Comparison of ENCODE assay signal across 8 mouse cellular contexts in genomic region chr8:45999784-46000705, GRCm38 (mm10). TPM values are rescaled to one million over a fixed set of nuclear protein-coding genes. Genes with fewer than 3 reads are reported as not detected.
A peak's percentile ranks its signal among the peaks of the same experiment; 100 is the strongest.
DNase-seq lines count a peak whose midpoint lies in the region; ATAC-seq and TF ChIP-seq lines count a peak whose summit lies in the region.

No protein-coding gene starts in this region.

- H3K4me2 ChIP-seq in forebrain, postnatal 0 days (ENCODE audit: low read depth): peak overlapping the region; percentile 69
- peak overlapping the region; percentile 87 for H3K4me2 ChIP-seq in lung, embryonic 16.5 days (ENCODE audit: low read depth, low read length)

- TF ChIP-seq POLR2A in MEL (IDR thresholded peaks at IDR 0.05; ENCODE audit: control insufficient read depth in 1 of 2, insufficient read depth in 1 of 2, low read depth in 1 of 2, low read length in 2 of 2, poor library complexity in 1 of 2): peak; percentile 75 to 80
- TF ChIP-seq POLR2A in cerebellum, adult 2 months (IDR thresholded peaks at IDR 0.05; ENCODE audit: borderline replicate concordance, insufficient read depth, low read length): peak; percentile 100

- 1% methylated on average over 55 of the region's 55 CpGs for WGBS in cerebellum, adult 2 months
- 2% methylated on average over 53 of the region's 55 CpGs for WGBS in forebrain, postnatal 0 days
- 4% methylated on average over 53 of the region's 55 CpGs for WGBS in lung, embryonic 16.5 days

- H3K4me3 ChIP-seq in MEL (ENCODE audit: control insufficient read depth in 1 of 2, insufficient read depth in 1 of 2, low read depth in 2 of 2, low read length in 2 of 2): peak overlapping the region; percentile 71 to 86
- H3K4me3 ChIP-seq in cerebellum, adult 2 months (replicated peaks; ENCODE audit: insufficient read depth, low read depth, low read length): peak overlapping the region; percentile 71
- H3K4me3 ChIP-seq in forebrain, postnatal 0 days (ENCODE audit: low read depth, low read length): peak overlapping the region; percentile 54
- peak overlapping the region; percentile 66 for H3K4me3 ChIP-seq in lung, embryonic 16.5 days (ENCODE audit: low read length)

- TF ChIP-seq RAD21 in MEL (IDR thresholded peaks at IDR 0.05; ENCODE audit: low read depth, low read length): no peak

- peak in 1 of 2 experiments; percentile 45; a peak in 1 of 4 replicates for TF ChIP-seq EP300 in MEL (IDR thresholded peaks at IDR 0.05; ENCODE audit: low read depth in 1 of 2, low read length in 2 of 2)

- H3K27ac ChIP-seq in MEL (ENCODE audit: control insufficient read depth, low read depth, low read length): peak overlapping the region; percentile 74
- H3K27ac ChIP-seq in cerebellum, adult 2 months (ENCODE audit: insufficient read depth, low read length): peak overlapping the region; percentile 92
- peak overlapping the region; percentile 97 for H3K27ac ChIP-seq in forebrain, postnatal 0 days (ENCODE audit: low read depth, low read length)
- H3K27ac ChIP-seq in lung, embryonic 16.5 days (ENCODE audit: low read length): peak overlapping the region; percentile 96

- TF ChIP-seq CTCF in MEL (IDR thresholded peaks at IDR 0.05 in 2 of 3, conservative IDR thresholded peaks at IDR 0.05 in 1 of 3; ENCODE audit: control insufficient read depth in 1 of 3, insufficient read depth in 1 of 3, low read depth in 2 of 3, low read length in 3 of 3, poor library complexity in 1 of 3, severe bottlenecking in 1 of 3): no peak
- no peak for TF ChIP-seq CTCF in cerebellum, adult 2 months (IDR thresholded peaks at IDR 0.05; ENCODE audit: borderline replicate concordance, insufficient read depth, low read depth, low read length)
- TF ChIP-seq CTCF in forebrain, postnatal 0 days (IDR thresholded peaks at IDR 0.05; ENCODE audit: low read depth): no peak

- H3K4me1 ChIP-seq in MEL (ENCODE audit: control insufficient read depth in 1 of 2, insufficient read depth in 2 of 2, low read length in 2 of 2): peaks cover 11 to 20% of the 10 kb centered on the region in 2 experiments; a peak in 3 of 4 replicates
- no peaks in the 10 kb centered on the region for H3K4me1 ChIP-seq in cerebellum, adult 2 months (ENCODE audit: control insufficient read depth, insufficient read depth, low read length)
- H3K4me1 ChIP-seq in forebrain, postnatal 0 days (ENCODE audit: insufficient read depth): no peaks in the 10 kb centered on the region
- peaks cover 5% of the 10 kb centered on the region; the same call in 1 of the 2 replicates for H3K4me1 ChIP-seq in lung, embryonic 16.5 days (replicated peaks; ENCODE audit: control insufficient read depth, insufficient read depth, low read length)

- peak; percentile 99 for DNase-seq in MEL (ENCODE audit: low read depth, low spot score)
- peak; percentile 99 to 100 for DNase-seq in cerebellum, adult 2 months
- DNase-seq in forebrain, postnatal 0 days: peak; percentile 97
- peak; percentile 97 for DNase-seq in layer of hippocampus, adult 9-10 months (ENCODE audit: low spot score)
- DNase-seq in ovary, postnatal 10 days (ENCODE audit: low spot score): peak; percentile 97
- DNase-seq in thymus, postnatal 10 days (ENCODE audit: low spot score in 2 of 2): peak; percentile 99

- peak; percentile 99 for ATAC-seq in forebrain, postnatal 0 days
- peak; percentile 94 to 95 for ATAC-seq in hematopoietic stem cell, adult 5-6 weeks (replicated peaks in 1 of 2; ENCODE audit: insufficient read depth in 1 of 2, low FRiP score in 2 of 2, low TSS enrichment in 1 of 2, low read depth in 1 of 2, poor library complexity in 2 of 2, severe bottlenecking in 2 of 2)
- peak; percentile 99 for ATAC-seq in lung, embryonic 16.5 days (ENCODE audit: low read depth)

- H3K36me3 ChIP-seq in MEL (ENCODE audit: control insufficient read depth in 1 of 2, insufficient read depth in 2 of 2, low read length in 2 of 2): peaks cover 19 to 24% of the 10 kb centered on the region in 2 experiments; a peak in 3 of 4 replicates
- H3K36me3 ChIP-seq in forebrain, postnatal 0 days (ENCODE audit: insufficient read depth): peaks cover 16% of the 10 kb centered on the region
- H3K36me3 ChIP-seq in lung, embryonic 16.5 days (ENCODE audit: control insufficient read depth, insufficient read depth, low read length): peaks cover 13% of the 10 kb centered on the region

- H3K79me2 ChIP-seq in MEL (ENCODE audit: control insufficient read depth, insufficient read depth, low read length, poor library complexity): peaks cover 8% of the 10 kb centered on the region

- H3K9ac ChIP-seq in MEL (ENCODE audit: control insufficient read depth, low read depth, low read length, poor library complexity, severe bottlenecking): peak overlapping the region; percentile 75
- peak overlapping the region; percentile 91 for H3K9ac ChIP-seq in forebrain, postnatal 0 days
- peak overlapping the region; percentile 78 for H3K9ac ChIP-seq in lung, embryonic 16.5 days (ENCODE audit: low read length)

- no peaks in the 10 kb centered on the region for H3K9me3 ChIP-seq in MEL (replicated peaks; ENCODE audit: insufficient read depth, low read length)
- H3K9me3 ChIP-seq in forebrain, postnatal 0 days (ENCODE audit: low read length): no peaks in the 10 kb centered on the region
- H3K9me3 ChIP-seq in lung, embryonic 16.5 days (ENCODE audit: control insufficient read depth, low read length): no peaks in the 10 kb centered on the region

- no peaks in the 10 kb centered on the region for H3K27me3 ChIP-seq in MEL (ENCODE audit: control insufficient read depth in 1 of 2, insufficient read depth in 2 of 2, low read length in 2 of 2)
- no peaks in the 10 kb centered on the region for H3K27me3 ChIP-seq in cerebellum, adult 2 months (ENCODE audit: control insufficient read depth, insufficient read depth, low read length)
- H3K27me3 ChIP-seq in forebrain, postnatal 0 days (ENCODE audit: insufficient read depth, low read length): no peaks in the 10 kb centered on the region
- H3K27me3 ChIP-seq in lung, embryonic 16.5 days (ENCODE audit: control insufficient read depth, insufficient read depth, low read depth, low read length): no peaks in the 10 kb centered on the region

TF ChIP-seq in MEL, 35 proteins besides CTCF, POLR2A, EP300 and RAD21 (continues in another document):
- peak; percentile 79; the same call in 1 of the 2 replicates for TF ChIP-seq MAZ (IDR thresholded peaks at IDR 0.05; ENCODE audit: low read depth, low read length)
- TF ChIP-seq POLR2AphosphoS2 (IDR thresholded peaks at IDR 0.05; ENCODE audit: low read length): peak; percentile 80
- peak; percentile 85 for TF ChIP-seq MAX (IDR thresholded peaks at IDR 0.05; ENCODE audit: low read length)
- TF ChIP-seq MEF2A (IDR thresholded peaks at IDR 0.05; ENCODE audit: extremely low read depth, insufficient replicate concordance, low read depth, low read length, poor library complexity, severe bottlenecking): no peak
- TF ChIP-seq E2F4 (IDR thresholded peaks at IDR 0.05; ENCODE audit: borderline replicate concordance, low read depth, low read length): 0 out of 2 replicates have a peak, but pooled peaks have one; percentile 48
- TF ChIP-seq RCOR1 (IDR thresholded peaks at IDR 0.05; ENCODE audit: low read depth, low read length): no peak
- peak; percentile 86 for TF ChIP-seq TBP (IDR thresholded peaks at IDR 0.05; ENCODE audit: low read depth, low read length)
- TF ChIP-seq NRF1 (IDR thresholded peaks at IDR 0.05; ENCODE audit: insufficient read depth, low read depth, low read length, poor library complexity, severe bottlenecking): peak; percentile 96
- 0 out of 2 replicates have a peak, but pooled peaks have one; percentile 11 for TF ChIP-seq BHLHE40 (IDR thresholded peaks at IDR 0.05; ENCODE audit: borderline replicate concordance, low read depth, low read length)

RNA-seq across cellular contexts. Expression of gene Lrp2bp, which starts 0.9 kb away (rescaled TPM):
- 0.16 TPM in 1 of 2 replicates, not detected in the other for total RNA-seq in MEL (2012; rRNA removed)
- under 1 TPM in 1 of 2 experiments, not detected in 1; 0.40 TPM for polyA plus RNA-seq in MEL (2012; ENCODE audit: insufficient read depth in 1 of 2, insufficient read length in 2 of 2, low read depth in 1 of 2, low replicate concordance in 2 of 2, missing spikeins in 1 of 2)
- 0.29 and 0.34 TPM in 2 replicates for polyA plus RNA-seq in cerebellum, adult 2 months (2012; rRNA removed)
- total RNA-seq in forebrain, postnatal 0 days (2014; rRNA removed): 0.29 and 0.31 TPM in 2 replicates
- 0.22 and 0.25 TPM in 2 replicates for polyA plus RNA-seq in forebrain, postnatal 0 days (2015; fragmentation: Nextera tagmentation; extraction: Ambion mirVana)
- total RNA-seq in hematopoietic stem cell, adult 5-6 weeks (2017): 0.10 TPM in 1 of 2 replicates, not detected in the other
- polyA plus RNA-seq in lung, embryonic 16.5 days (2015; fragmentation: Nextera tagmentation; extraction: Ambion mirVana): 0.80 and 1.2 TPM in 2 replicates

RNA-seq across cellular contexts. Expression of gene Ankrd37, which starts 5.5 kb away (rescaled TPM):
- total RNA-seq in MEL (2012; rRNA removed): 15.5 and 139 TPM in 2 replicates
- 10 to 100 TPM in 1 of 2 experiments, not detected in 1; 30.8 TPM for polyA plus RNA-seq in MEL (2012; ENCODE audit: insufficient read depth in 1 of 2, insufficient read length in 2 of 2, low read depth in 1 of 2, low replicate concordance in 2 of 2, missing spikeins in 1 of 2)
- 19.6 and 20.4 TPM in 2 replicates for polyA plus RNA-seq in cerebellum, adult 2 months (2012; rRNA removed)
- total RNA-seq in forebrain, postnatal 0 days (2014; rRNA removed): 8.3 and 10.5 TPM in 2 replicates
- polyA plus RNA-seq in forebrain, postnatal 0 days (2015; fragmentation: Nextera tagmentation; extraction: Ambion mirVana): 12.9 and 14.5 TPM in 2 replicates
- total RNA-seq in hematopoietic stem cell, adult 5-6 weeks (2017): 8.0 and 9.0 TPM in 2 replicates
- 37.0 and 56.6 TPM in 2 replicates for polyA plus RNA-seq in lung, embryonic 16.5 days (2015; fragmentation: Nextera tagmentation; extraction: Ambion mirVana)

RNA-seq across cellular contexts. Expression of gene Ufsp2, which starts 24.7 kb away (rescaled TPM):
- 45.0 and 61.7 TPM in 2 replicates for total RNA-seq in MEL (2012; rRNA removed)
- polyA plus RNA-seq in MEL (2012; ENCODE audit: insufficient read depth in 1 of 2, insufficient read length in 2 of 2, low read depth in 1 of 2, low replicate concordance in 2 of 2, missing spikeins in 1 of 2): 10 to 100 TPM in 1 of 2 experiments, not detected in 1; 58.9 TPM
- polyA plus RNA-seq in cerebellum, adult 2 months (2012; rRNA removed): 68.1 and 71.4 TPM in 2 replicates
- total RNA-seq in forebrain, postnatal 0 days (2014; rRNA removed): 30.0 and 39.5 TPM in 2 replicates
- 47.2 and 48.5 TPM in 2 replicates for polyA plus RNA-seq in forebrain, postnatal 0 days (2015; fragmentation: Nextera tagmentation; extraction: Ambion mirVana)
- total RNA-seq in hematopoietic stem cell, adult 5-6 weeks (2017): 74.2 and 86.3 TPM in 2 replicates
- 82.7 and 90.7 TPM in 2 replicates for polyA plus RNA-seq in lung, embryonic 16.5 days (2015; fragmentation: Nextera tagmentation; extraction: Ambion mirVana)

RNA-seq across cellular contexts. Expression of gene 1700029J07Rik, which starts 25.0 kb away (rescaled TPM):
- 0.65 and 0.81 TPM in 2 replicates for total RNA-seq in MEL (2012; rRNA removed)
- polyA plus RNA-seq in MEL (2012; ENCODE audit: insufficient read depth in 1 of 2, insufficient read length in 2 of 2, low read depth in 1 of 2, low replicate concordance in 2 of 2, missing spikeins in 1 of 2): 1 to 10 TPM in 1 of 2 experiments, not detected in 1; 1.5 TPM
- polyA plus RNA-seq in cerebellum, adult 2 months (2012; rRNA removed): 5.1 and 6.9 TPM in 2 replicates
- 2.8 and 3.2 TPM in 2 replicates for total RNA-seq in forebrain, postnatal 0 days (2014; rRNA removed)
- polyA plus RNA-seq in forebrain, postnatal 0 days (2015; fragmentation: Nextera tagmentation; extraction: Ambion mirVana): 3.0 and 4.2 TPM in 2 replicates
- total RNA-seq in hematopoietic stem cell, adult 5-6 weeks (2017): 6.1 and 6.2 TPM in 2 replicates
- 6.1 and 7.1 TPM in 2 replicates for polyA plus RNA-seq in lung, embryonic 16.5 days (2015; fragmentation: Nextera tagmentation; extraction: Ambion mirVana)

Comparison
In these comparisons a context has a peak if more than half of its experiments do, and no peak if none do; other contexts are left out.
1. Peak in every context shown above with its lines: DNase-seq, ATAC-seq, H3K4me3 ChIP-seq and H3K27ac ChIP-seq.